Mouse (Mus musculus) E14TG2a.4 (cell line): ENCODE results near the gene Klhl36.

Experiments used
- CTCF ChIP-seq: conservative IDR thresholded peaks from 2 replicates; pipeline ENCODE4 v1.5.1; 2014; ENCODE audit warnings: low read length
- NANOG ChIP-seq: IDR thresholded peaks from 2 replicates; pipeline ENCODE4 v1.6.1; 2014; ENCODE audit warnings: borderline replicate concordance, low read length, mixed read lengths
- POU5F1 ChIP-seq: IDR thresholded peaks from 2 replicates; pipeline ENCODE4 v1.6.1; 2014; ENCODE audit warnings: low read length, borderline replicate concordance

GRCm38 (mm10) chr8:119873181-119873580 is 11.1 kb downstream of the Klhl36 start:
- TF ChIP-seq CTCF (no peak), NANOG (no peak), POU5F1 (no peak)
